Mouse (Mus musculus): ENCODE results near the gene Ndufa4l2. TPM values are rescaled to one million over a fixed set of nuclear protein-coding genes. Genes with fewer than 3 reads are reported as not detected.

The Ndufa4l2 gene
- total and polyA plus RNA-seq, 3 experiments: 21.8 to 26.6 TPM; not detected in 1

DNA sequence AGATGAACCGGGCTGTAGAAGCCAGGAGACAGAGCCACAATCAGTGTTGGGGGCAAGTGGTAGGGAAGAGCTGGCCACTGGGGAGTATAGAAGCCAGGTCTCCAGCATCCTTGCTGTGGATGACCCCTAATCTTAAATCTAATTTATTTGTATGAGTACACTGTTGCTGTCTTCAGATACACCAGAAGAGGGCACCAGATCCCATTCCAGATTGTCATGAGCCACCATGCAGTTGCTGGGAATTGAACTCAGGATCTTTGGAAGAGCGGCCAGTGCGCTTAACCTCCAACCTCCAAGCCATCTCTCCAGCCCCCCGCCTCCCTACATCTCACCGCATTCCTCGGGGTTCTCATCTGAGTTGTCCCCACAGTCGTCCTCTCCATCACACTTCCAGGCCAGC is 31.7 kb downstream of the Ndufa4l2 start:
- TF ChIP-seq CTCF (IDR thresholded peaks at IDR 0.05 in 2 of 3, conservative IDR thresholded peaks at IDR 0.05 in 1 of 3; ENCODE audit: control insufficient read depth in 1 of 3, insufficient read depth in 1 of 3, low read depth in 2 of 3, low read length in 3 of 3, poor library complexity in 1 of 3, severe bottlenecking in 1 of 3) (peak; percentile 7 to 40 (median 28); a peak in 5 of 6 replicates), GATA1 (IDR thresholded peaks at IDR 0.05; ENCODE audit: low read depth, low read length) (no peak), MYC (IDR thresholded peaks at IDR 0.05; ENCODE audit: low read depth, low read length) (no peak)
- H3K79me2 ChIP-seq (ENCODE audit: control insufficient read depth, insufficient read depth, low read length, poor library complexity): no peaks in the 10 kb centered on the region
- peak; percentile 27 for DNase-seq (ENCODE audit: low read depth, low spot score)
- no peak overlapping the region for H3K27ac ChIP-seq (ENCODE audit: control insufficient read depth, low read depth, low read length)
- H3K9ac ChIP-seq (ENCODE audit: control insufficient read depth, low read depth, low read length, poor library complexity, severe bottlenecking): no peak overlapping the region
- no peaks in the 10 kb centered on the region for H3K9me3 ChIP-seq (replicated peaks; ENCODE audit: insufficient read depth, low read length)
- H3K4me1 ChIP-seq (ENCODE audit: control insufficient read depth in 1 of 2, insufficient read depth in 2 of 2, low read length in 2 of 2): no peaks in the 10 kb centered on the region
- no peaks in the 10 kb centered on the region for H3K36me3 ChIP-seq (ENCODE audit: control insufficient read depth in 1 of 2, insufficient read depth in 2 of 2, low read length in 2 of 2)
- H3K27me3 ChIP-seq (ENCODE audit: control insufficient read depth in 1 of 2, insufficient read depth in 2 of 2, low read length in 2 of 2): no peaks in the 10 kb centered on the region
- H3K4me3 ChIP-seq (ENCODE audit: control insufficient read depth in 1 of 2, insufficient read depth in 1 of 2, low read depth in 2 of 2, low read length in 2 of 2): no peak overlapping the region

GRCm38 (mm10) chr10:127548236-127548635 is 33.5 kb downstream of the Ndufa4l2 start:
- no peaks in the 10 kb centered on the region for H3K36me3 ChIP-seq (ENCODE audit: control insufficient read depth in 1 of 2, insufficient read depth in 2 of 2, low read length in 2 of 2)

DNA sequence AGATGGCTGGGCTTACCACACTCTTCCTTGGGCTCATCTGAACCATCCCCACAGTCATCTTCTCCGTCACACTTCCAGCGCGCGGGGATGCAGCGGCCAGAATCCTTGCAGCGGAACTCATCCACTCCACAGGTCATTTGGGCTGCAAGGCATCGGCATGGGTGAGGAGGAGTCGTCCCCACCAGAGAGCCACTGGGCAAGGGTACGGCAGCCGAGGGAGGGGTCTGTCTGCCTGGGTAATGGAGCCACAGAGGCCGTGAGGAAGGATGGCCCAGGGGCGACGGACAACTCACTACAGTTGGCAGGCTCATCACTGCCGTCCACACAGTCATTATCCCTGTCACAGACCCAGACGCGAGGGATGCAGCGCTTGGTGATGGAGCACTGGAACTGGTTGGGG is 35.1 kb downstream of the Ndufa4l2 start:
- H3K9ac ChIP-seq (ENCODE audit: control insufficient read depth, low read depth, low read length, poor library complexity, severe bottlenecking): no peak overlapping the region
- no peaks in the 10 kb centered on the region for H3K79me2 ChIP-seq (ENCODE audit: control insufficient read depth, insufficient read depth, low read length, poor library complexity)
- H3K27me3 ChIP-seq (ENCODE audit: control insufficient read depth in 1 of 2, insufficient read depth in 2 of 2, low read length in 2 of 2): no peaks in the 10 kb centered on the region
- no peaks in the 10 kb centered on the region for H3K36me3 ChIP-seq (ENCODE audit: control insufficient read depth in 1 of 2, insufficient read depth in 2 of 2, low read length in 2 of 2)
- H3K9me3 ChIP-seq (replicated peaks; ENCODE audit: insufficient read depth, low read length): no peaks in the 10 kb centered on the region
- DNase-seq (ENCODE audit: low read depth, low spot score): no peak
- H3K4me1 ChIP-seq (ENCODE audit: control insufficient read depth in 1 of 2, insufficient read depth in 2 of 2, low read length in 2 of 2): no peaks in the 10 kb centered on the region
- no peak overlapping the region for H3K4me3 ChIP-seq (ENCODE audit: control insufficient read depth in 1 of 2, insufficient read depth in 1 of 2, low read depth in 2 of 2, low read length in 2 of 2)
- no peak for TF ChIP-seq UBTF (IDR thresholded peaks at IDR 0.05; ENCODE audit: borderline replicate concordance, insufficient read depth, low read depth, low read length)
- no peak for TF ChIP-seq MAZ (IDR thresholded peaks at IDR 0.05; ENCODE audit: low read depth, low read length)
- no peak for TF ChIP-seq JUND (IDR thresholded peaks at IDR 0.05; ENCODE audit: low read depth, low read length)
- no peak for TF ChIP-seq SIN3A (IDR thresholded peaks at IDR 0.05; ENCODE audit: low read length)
- no peak for TF ChIP-seq BHLHE40 (IDR thresholded peaks at IDR 0.05; ENCODE audit: borderline replicate concordance, low read depth, low read length)
- TF ChIP-seq HCFC1 (IDR thresholded peaks at IDR 0.05; ENCODE audit: low read depth, low read length): no peak
- no peak overlapping the region for H3K27ac ChIP-seq (ENCODE audit: control insufficient read depth, low read depth, low read length)

More at GRCm38 (mm10) chr10:127548236-127548635, 33.5 kb downstream of the Ndufa4l2 start:
- H3K9me3 ChIP-seq (replicated peaks; ENCODE audit: insufficient read depth, low read length): no peaks in the 10 kb centered on the region
- no peak for TF ChIP-seq ZC3H11A (IDR thresholded peaks at IDR 0.05; ENCODE audit: low read depth, low read length)
- TF ChIP-seq MAZ (IDR thresholded peaks at IDR 0.05; ENCODE audit: low read depth, low read length): no peak
- no peak for TF ChIP-seq MEF2A (IDR thresholded peaks at IDR 0.05; ENCODE audit: extremely low read depth, insufficient replicate concordance, low read depth, low read length, poor library complexity, severe bottlenecking)
- no peak for TF ChIP-seq SMC3 (IDR thresholded peaks at IDR 0.05; ENCODE audit: low read depth, low read length)
- TF ChIP-seq HCFC1 (IDR thresholded peaks at IDR 0.05; ENCODE audit: low read depth, low read length): no peak
- TF ChIP-seq GABPA (IDR thresholded peaks at IDR 0.05; ENCODE audit: low read depth, low read length): no peak
- no peak overlapping the region for H3K9ac ChIP-seq (ENCODE audit: control insufficient read depth, low read depth, low read length, poor library complexity, severe bottlenecking)
- H3K27me3 ChIP-seq (ENCODE audit: control insufficient read depth in 1 of 2, insufficient read depth in 2 of 2, low read length in 2 of 2): no peaks in the 10 kb centered on the region
- no peaks in the 10 kb centered on the region for H3K4me1 ChIP-seq (ENCODE audit: control insufficient read depth in 1 of 2, insufficient read depth in 2 of 2, low read length in 2 of 2)
- no peaks in the 10 kb centered on the region for H3K79me2 ChIP-seq (ENCODE audit: control insufficient read depth, insufficient read depth, low read length, poor library complexity)
- DNase-seq (ENCODE audit: low read depth, low spot score): no peak
- H3K27ac ChIP-seq (ENCODE audit: control insufficient read depth, low read depth, low read length): no peak overlapping the region
- no peak overlapping the region for H3K4me3 ChIP-seq (ENCODE audit: control insufficient read depth in 1 of 2, insufficient read depth in 1 of 2, low read depth in 2 of 2, low read length in 2 of 2)
